Mouse (Mus musculus) heart, embryonic 13.5 days (tissue): Measurements from ENCODE around the gene Ppp4r3a. TPM values are rescaled to one million over a fixed set of nuclear protein-coding genes. Genes with fewer than 3 reads are reported as not detected.
A peak's percentile ranks its signal among the peaks of the same experiment; 100 is the strongest.
"Not testable (repeated sequence)": the region's sequence is repeated elsewhere in the genome, so short reads cannot be mapped to it uniquely, and the experiment has no call there.

Source experiments
- ATAC-seq: fragments of 200-750 bp; cut with Nextera tagmentation; 2 replicates; pipeline ENCODE4 v1.8.0; 2017; ENCODE audit warnings: moderate TSS enrichment; ENCODE audit not compliant: insufficient number of reproducible peaks, low FRiP score, low TSS enrichment; ENCODE audit errors: extremely low read depth
- H3K27ac ChIP-seq: fragments of 300-500 bp; sonication (generic); replicated peaks from 2 replicates; pipeline ENCODE4 v1.5.1; 2015; ENCODE audit warnings: moderate library complexity, mild to moderate bottlenecking, inconsistent platforms
- H3K27me3 ChIP-seq: fragments of 300-500 bp; sonication (generic); replicated peaks from 2 replicates; pipeline ENCODE4 v1.6.1; 2015; ENCODE audit warnings: mild to moderate bottlenecking, inconsistent platforms
- H3K36me3 ChIP-seq: fragments of 300-500 bp; sonication (generic); 2 replicates; pipeline ENCODE4 v1.6.1; 2015; ENCODE audit warnings: mild to moderate bottlenecking, inconsistent platforms
- H3K4me1 ChIP-seq: fragments of 300-500 bp; sonication (generic); 2 replicates; pipeline ENCODE4 v1.6.1; 2015; ENCODE audit warnings: inconsistent platforms
- H3K4me2 ChIP-seq: fragments of 300-500 bp; sonication (generic); 2 replicates; pipeline ENCODE4 v1.6.1; 2015; ENCODE audit warnings: inconsistent platforms, mild to moderate bottlenecking, moderate library complexity
- H3K4me3 ChIP-seq: fragments of 300-500 bp; sonication (generic); 2 replicates; pipeline ENCODE4 v1.5.1; 2015; ENCODE audit warnings: moderate library complexity, mild to moderate bottlenecking, inconsistent platforms
- H3K9ac ChIP-seq: fragments of 300-500 bp; sonication (generic); 2 replicates; pipeline ENCODE4 v1.6.1; 2015; ENCODE audit warnings: inconsistent platforms, mild to moderate bottlenecking, moderate library complexity
- H3K9me3 ChIP-seq: fragments of 300-500 bp; sonication (generic); 2 replicates; pipeline ENCODE4 v1.6.1; 2016; ENCODE audit warnings: inconsistent platforms
- WGBS: fragments of 180-500 bp; shearing (Covaris S2); methylation state at CpG from one replicate; pipeline ENCODE4 v1.1.7; 2015; ENCODE audit warnings: mixed read lengths; 5-methylcytosine and 5-hydroxymethylcytosine counted together
- polyA plus RNA-seq: library from polyadenylated mRNA; unstranded; fragments of >200 nt; fragmentation: Nextera tagmentation; extraction: Ambion mirVana; gene quantifications from 2 replicates; pipeline ENCODE4 v1.2.1, GENCODE M21; 2015

The Ppp4r3a gene
- 24.2 and 25.6 TPM in 2 replicates for polyA plus RNA-seq

GRCm38 (mm10) chr12:101083076-101083838 is at the start of gene Ppp4r3a:
Gene Ppp4r3a, minus strand, starts transcription at chr12:101083702.
- Histone ChIP-seq H3K27me3 (no peaks in the 10 kb centered on the region), H3K27ac (peak within 1 kb of the TSS; percentile 100), H3K9ac (peak within 1 kb of the TSS; percentile 99), H3K9me3 (no peaks in the 10 kb centered on the region), H3K4me3 (peak within 1 kb of the TSS; percentile 97), H3K4me1 (peaks cover 62% of the 10 kb centered on the region), H3K36me3 (peaks cover 17% of the 10 kb centered on the region), H3K4me2 (peak within 1 kb of the TSS; percentile 97)
- under 1% methylated on average over 86 of the region's 90 CpGs for WGBS
- peak; percentile 91 for ATAC-seq

- no peaks in the 10 kb centered on the region for H3K27me3 ChIP-seq
- no peak for ATAC-seq
These were observed 39.5 kb upstream of the Ppp4r3a start for GRCm38 (mm10) chr12:101123013-101123412.

GRCm38 (mm10) chr12:101122066-101122465 is 38.6 kb upstream of the Ppp4r3a start:
- WGBS: 58% methylated on average over 4 of the region's 4 CpGs
- H3K9me3 ChIP-seq, H3K4me1 ChIP-seq, H3K4me3 ChIP-seq, H3K9ac ChIP-seq, H3K27me3 ChIP-seq, H3K27ac ChIP-seq, H3K36me3 ChIP-seq, H3K4me2 ChIP-seq, ATAC-seq: not testable (repeated sequence)

More at GRCm38 (mm10) chr12:101123013-101123412, 39.5 kb upstream of the Ppp4r3a start:
- no peak overlapping the region for H3K4me2 ChIP-seq
- no peaks in the 10 kb centered on the region for H3K4me1 ChIP-seq
- no peak overlapping the region for H3K9ac ChIP-seq
- 30% methylated on average over 1 of the region's 1 CpGs for WGBS
- no peaks in the 10 kb centered on the region for H3K36me3 ChIP-seq
- no peak overlapping the region for H3K4me3 ChIP-seq
- H3K27ac ChIP-seq: no peak overlapping the region
- no peaks in the 10 kb centered on the region; the same call in 1 of the 2 replicates for H3K9me3 ChIP-seq

GRCm38 (mm10) chr12:101109794-101110585 is 26.5 kb upstream of the Ppp4r3a start:
- H3K4me1 ChIP-seq, ATAC-seq, H3K4me3 ChIP-seq, H3K27ac ChIP-seq, H3K4me2 ChIP-seq, H3K9ac ChIP-seq, H3K27me3 ChIP-seq, H3K9me3 ChIP-seq, H3K36me3 ChIP-seq: not testable (repeated sequence)
- WGBS: 71% methylated on average over 3 of the region's 3 CpGs

GRCm38 (mm10) chr12:101107722-101108121 is 24.2 kb upstream of the Ppp4r3a start:
- Histone ChIP-seq H3K4me2 (no peak overlapping the region), H3K27ac (no peak overlapping the region), H3K36me3 (no peaks in the 10 kb centered on the region), H3K4me1 (no peaks in the 10 kb centered on the region), H3K9ac (no peak overlapping the region), H3K4me3 (no peak overlapping the region), H3K9me3 (peaks cover 4% of the 10 kb centered on the region; the same call in 1 of the 2 replicates), H3K27me3 (no peaks in the 10 kb centered on the region)
- no peak for ATAC-seq
- WGBS: 85% methylated on average over 1 of the region's 1 CpGs

GRCm38 (mm10) chr12:101105571-101105970 is 22.1 kb upstream of the Ppp4r3a start:
- Histone ChIP-seq H3K9ac (no peak overlapping the region), H3K36me3 (no peaks in the 10 kb centered on the region), H3K27me3 (no peaks in the 10 kb centered on the region), H3K4me1 (no peaks in the 10 kb centered on the region), H3K4me2 (0 out of 2 replicates have a peak overlapping the region, but pooled peaks have one; percentile 44), H3K4me3 (no peak overlapping the region), H3K9me3 (no peaks in the 10 kb centered on the region), H3K27ac (no peak overlapping the region)
- ATAC-seq: no peak
- WGBS: 47% methylated on average over 5 of the region's 5 CpGs

- 69% methylated on average over 3 of the region's 3 CpGs for WGBS
- H3K9ac ChIP-seq: no peak overlapping the region
- H3K4me1 ChIP-seq: no peaks in the 10 kb centered on the region
- H3K27ac ChIP-seq: no peak overlapping the region
- no peak overlapping the region for H3K4me3 ChIP-seq
- ATAC-seq: no peak
- no peak overlapping the region for H3K4me2 ChIP-seq
- no peaks in the 10 kb centered on the region for H3K27me3 ChIP-seq
- H3K9me3 ChIP-seq: peaks cover 11% of the 10 kb centered on the region; the same call in 1 of the 2 replicates
- no peaks in the 10 kb centered on the region for H3K36me3 ChIP-seq
These were observed 19.1 kb upstream of the Ppp4r3a start for GRCm38 (mm10) chr12:101102648-101103047.

GRCm38 (mm10) chr12:101093678-101094077 is 10.2 kb upstream of the Ppp4r3a start:
- not testable (repeated sequence) for H3K36me3 ChIP-seq, ATAC-seq, H3K4me2 ChIP-seq, H3K27me3 ChIP-seq, H3K27ac ChIP-seq, H3K4me3 ChIP-seq, H3K4me1 ChIP-seq, H3K9ac ChIP-seq
- 45% methylated on average over 3 of the region's 3 CpGs for WGBS
- peaks cover 17% of the 10 kb centered on the region; the same call in 1 of the 2 replicates for H3K9me3 ChIP-seq

- H3K9ac ChIP-seq: no peak overlapping the region
- H3K27me3 ChIP-seq: no peaks in the 10 kb centered on the region
- H3K4me2 ChIP-seq: no peak overlapping the region
- H3K36me3 ChIP-seq: no peaks in the 10 kb centered on the region
- H3K4me1 ChIP-seq: peaks cover 21% of the 10 kb centered on the region; the same call in 1 of the 2 replicates
- no peak for ATAC-seq
- peaks cover 4% of the 10 kb centered on the region; the same call in 1 of the 2 replicates for H3K9me3 ChIP-seq
- no peak overlapping the region for H3K4me3 ChIP-seq
- WGBS: 65% methylated on average over 1 of the region's 1 CpGs
- no peak overlapping the region for H3K27ac ChIP-seq
These were observed 6.5 kb upstream of the Ppp4r3a start for GRCm38 (mm10) chr12:101089955-101090354.

- Histone ChIP-seq H3K27me3 (no peaks in the 10 kb centered on the region), H3K9ac (no peak overlapping the region), H3K4me2 (no peak overlapping the region), H3K4me1 (peaks cover 29% of the 10 kb centered on the region), H3K36me3 (no peaks in the 10 kb centered on the region), H3K9me3 (no peaks in the 10 kb centered on the region), H3K4me3 (no peak overlapping the region), H3K27ac (no peak overlapping the region)
- WGBS: 31% methylated on average over 1 of the region's 1 CpGs
- ATAC-seq: no peak
These were observed 3.9 kb upstream of the Ppp4r3a start for GRCm38 (mm10) chr12:101087406-101087805.

- peak overlapping the region; percentile 99; the same call in 1 of the 2 replicates for H3K9ac ChIP-seq
- WGBS: 91% methylated on average over 9 of the region's 9 CpGs
- peak overlapping the region; percentile 97 for H3K4me3 ChIP-seq
- H3K27me3 ChIP-seq: no peaks in the 10 kb centered on the region
- no peak overlapping the region for H3K27ac ChIP-seq
- H3K4me2 ChIP-seq: peak overlapping the region; percentile 97
- no peak for ATAC-seq
- H3K9me3 ChIP-seq: no peaks in the 10 kb centered on the region
- peaks cover 49% of the 10 kb centered on the region for H3K4me1 ChIP-seq
- peaks cover 10% of the 10 kb centered on the region for H3K36me3 ChIP-seq
These were observed 1.6 kb upstream of the Ppp4r3a start for GRCm38 (mm10) chr12:101084881-101085666.
